Mouse (Mus musculus) kidney, adult 2 months (tissue): ENCODE measurements around the gene Kif5c.

ENCODE experiments used
- CTCF ChIP-seq: fragments of 200-500 bp; conservative IDR thresholded peaks from 2 replicates; pipeline ENCODE4 v1.5.1; 2011; ENCODE audit warnings: low read depth, mild to moderate bottlenecking, control low read depth, low read length, moderate library complexity, mixed read lengths; ENCODE audit not compliant: insufficient read depth, insufficient read length
- POLR2A ChIP-seq: fragments of 200-500 bp; IDR thresholded peaks from one replicate; pipeline ENCODE4 v1.6.1; 2011; ENCODE audit warnings: low read depth, low read length, control low read depth

DNA sequence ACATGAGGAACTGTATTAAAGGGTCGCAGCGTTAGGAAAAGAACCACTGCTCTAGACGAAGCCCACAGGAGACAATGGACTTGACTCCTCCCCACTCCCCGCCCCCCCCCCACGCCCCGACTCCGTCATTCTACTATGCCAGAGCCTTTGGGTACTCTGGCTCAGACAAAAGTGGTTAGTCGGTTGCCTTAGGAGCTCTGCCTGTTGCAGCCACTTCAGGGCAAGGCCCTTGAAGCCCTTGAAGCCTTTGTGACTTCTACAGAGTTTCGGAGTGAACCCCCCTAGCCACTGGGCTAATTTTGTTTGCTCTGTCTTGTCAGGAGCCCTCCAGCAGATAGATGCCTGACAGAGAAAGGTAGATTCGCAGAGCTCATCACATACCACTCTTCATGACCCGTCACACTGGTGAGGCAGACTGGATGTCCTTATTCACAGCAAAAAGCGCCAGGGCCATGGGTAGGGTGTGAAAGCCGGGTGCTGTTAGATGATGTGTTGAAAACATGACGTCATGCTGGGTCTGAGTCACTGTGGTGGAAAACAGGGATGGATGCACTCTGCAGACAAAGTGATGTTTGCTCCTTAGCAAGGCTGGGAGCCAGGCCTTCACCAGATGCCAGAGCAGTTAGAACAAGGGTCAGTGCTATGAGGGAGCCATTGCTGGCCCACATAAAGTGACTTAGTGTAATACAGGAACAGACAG, 178.5 kb downstream of the Kif5c start:
- TF ChIP-seq POLR2A (no peak), CTCF (no peak)
